ENCODE assay signal across 26 mouse cellular contexts in the genomic region with DNA sequence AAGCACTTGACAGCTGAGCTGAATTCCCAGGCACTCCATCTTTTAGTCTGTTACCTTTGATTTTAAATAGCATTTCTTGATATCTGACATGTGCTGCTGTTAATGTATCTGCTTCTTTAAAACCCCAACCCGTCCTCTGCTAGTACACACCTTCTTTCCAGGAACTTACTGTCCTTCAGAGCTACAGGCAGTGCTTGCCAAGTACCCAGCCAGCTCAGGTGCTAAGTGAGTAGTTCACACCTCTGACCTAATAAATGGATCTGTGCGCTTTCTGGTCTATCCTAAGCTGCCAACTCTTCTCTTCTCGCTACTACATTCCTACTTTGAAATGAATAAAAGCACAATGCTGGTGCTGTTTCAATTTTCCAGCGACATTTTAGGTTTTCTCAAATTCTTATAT. TPM values are rescaled to one million over a fixed set of nuclear protein-coding genes. Genes with fewer than 3 reads are reported as not detected.
"Had no signal": no experiment of that assay in that cellular context is flagged by ENCODE, and none has a peak within 500 bp of the region (broad histone marks: within the 10 kb centered on the region; RNA-seq: fewer than 3 reads in every experiment).

No protein-coding gene starts in this region.

- H3K4me1 ChIP-seq: kidney, embryonic 15.5 days; limb, embryonic 12.5 days; limb, embryonic 15.5 days; midbrain, embryonic 12.5 days; neural tube, embryonic 12.5 days; neural tube, embryonic 15.5 days had no signal

- ATAC-seq: liver, postnatal 0 days; lung, postnatal 0 days; midbrain, embryonic 15.5 days had no signal

- H3K9ac ChIP-seq: kidney, embryonic 15.5 days; limb, embryonic 12.5 days; limb, embryonic 15.5 days; liver, embryonic 14.5 days; liver, postnatal 0 days; lung, embryonic 14.5 days; midbrain, embryonic 12.5 days; midbrain, embryonic 15.5 days; neural tube, embryonic 12.5 days; neural tube, embryonic 15.5 days had no signal

- H3K4me2 ChIP-seq: kidney, embryonic 15.5 days; limb, embryonic 12.5 days; limb, embryonic 15.5 days; liver, embryonic 11.5 days; lung, embryonic 14.5 days; midbrain, embryonic 12.5 days; midbrain, embryonic 15.5 days; neural tube, embryonic 12.5 days; neural tube, embryonic 15.5 days had no signal

- H3K36me3 ChIP-seq: kidney, embryonic 15.5 days; limb, embryonic 12.5 days; limb, embryonic 15.5 days; midbrain, embryonic 12.5 days; midbrain, embryonic 15.5 days; neural tube, embryonic 12.5 days; neural tube, embryonic 15.5 days had no signal

- DNase-seq: kidney, adult 8-10 months; kidney, postnatal 10 days; kidney, postnatal 36 days; layer of hippocampus, adult 9-11 months; left cerebral cortex, postnatal 4 days; liver, postnatal 0 days; lung, embryonic 14.5 days; right cerebral cortex, adult 18-20 months; right cerebral cortex, postnatal 14 days; right cerebral cortex, postnatal 4 days; thymus, adult 2 months; thymus, postnatal 14 days; thymus, postnatal 4 days had no signal

- H3K27me3 ChIP-seq: kidney, embryonic 15.5 days; limb, embryonic 12.5 days; limb, embryonic 15.5 days; midbrain, embryonic 12.5 days; midbrain, embryonic 15.5 days; neural tube, embryonic 12.5 days; neural tube, embryonic 15.5 days had no signal

- H3K9me3 ChIP-seq: kidney, embryonic 15.5 days; limb, embryonic 12.5 days; limb, embryonic 15.5 days; midbrain, embryonic 12.5 days; midbrain, embryonic 15.5 days; neural tube, embryonic 12.5 days; neural tube, embryonic 15.5 days had no signal

- H3K27ac ChIP-seq: kidney, embryonic 15.5 days; limb, embryonic 12.5 days; limb, embryonic 15.5 days; liver, embryonic 14.5 days; macrophage; midbrain, embryonic 12.5 days; midbrain, embryonic 15.5 days; neural tube, embryonic 12.5 days; neural tube, embryonic 15.5 days; stomach, postnatal 0 days had no signal

- H3K4me3 ChIP-seq: kidney, embryonic 15.5 days; limb, embryonic 12.5 days; limb, embryonic 15.5 days; midbrain, embryonic 12.5 days; midbrain, embryonic 15.5 days; neural tube, embryonic 12.5 days; neural tube, embryonic 15.5 days had no signal

RNA-seq across cellular contexts. Expression of gene Cdh20, which starts 28.8 kb away (rescaled TPM):
- total RNA-seq: megakaryocyte, adult 5-6 weeks had no signal
- polyA plus RNA-seq: liver, embryonic 11.5 days; liver, postnatal 0 days; macrophage had no signal
